Mouse (Mus musculus): ENCODE results near the gene Klb. TPM values are rescaled to one million over a fixed set of nuclear protein-coding genes. Genes with fewer than 3 reads are reported as not detected.

The Klb gene
- total and polyA plus RNA-seq, 3 experiments: 0.05 TPM; not detected in 2

DNA sequence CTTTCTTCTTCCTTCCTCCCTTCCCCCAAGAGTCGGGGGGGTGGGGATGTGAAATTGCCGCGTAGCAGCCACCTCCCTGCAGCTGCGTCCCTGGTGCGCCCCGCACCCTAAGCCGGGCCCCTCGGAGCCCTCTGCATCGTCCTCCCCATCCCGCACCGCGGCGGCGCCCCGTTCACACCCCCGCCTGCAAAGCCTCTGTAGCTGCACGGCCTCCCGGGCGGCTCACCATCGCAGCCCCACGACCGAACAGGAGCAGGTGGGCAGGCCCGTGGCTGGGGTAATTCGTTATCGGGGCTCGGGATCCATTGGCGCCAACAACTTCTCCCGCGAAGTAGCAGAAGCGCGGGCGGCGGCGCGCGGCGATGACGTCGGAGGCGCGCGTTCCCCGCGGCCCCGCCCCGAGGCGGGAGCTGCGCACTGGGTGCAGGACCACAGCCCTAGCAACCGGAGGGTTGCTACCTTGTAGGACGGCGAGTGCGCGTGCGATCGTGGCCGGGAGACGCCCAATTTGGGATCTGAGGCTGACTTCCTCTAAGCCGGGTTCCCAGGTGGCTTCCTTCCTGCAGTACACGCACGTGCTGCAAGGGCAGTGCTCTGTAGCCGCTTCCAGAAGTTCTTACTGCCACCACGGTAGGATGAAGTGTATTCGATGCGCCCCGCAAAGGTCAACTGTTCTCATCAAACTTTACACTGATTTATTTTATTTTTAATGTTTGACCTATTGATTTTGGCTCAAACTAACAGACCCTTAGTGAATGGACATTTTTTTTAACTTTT, 12.6 kb upstream of the Klb start, which contains the start of gene Rfc1:
Gene Rfc1, minus strand, starts transcription at position 373 of the 777 bp plus-strand sequence.
- TF ChIP-seq GATA1 (IDR thresholded peaks at IDR 0.05; ENCODE audit: borderline replicate concordance, low read length): no peak
- no peak for TF ChIP-seq CTCF (IDR thresholded peaks at IDR 0.05; ENCODE audit: low read depth, low read length)
- no peak for TF ChIP-seq TAL1 (conservative IDR thresholded peaks at IDR 0.05; ENCODE audit: low read depth, low read length)
- TF ChIP-seq GATA2 (IDR thresholded peaks at IDR 0.05; ENCODE audit: borderline replicate concordance, low read depth, low read length): no peak
- no peak for TF ChIP-seq POLR2AphosphoS5 (IDR thresholded peaks at IDR 0.05; ENCODE audit: insufficient replicate concordance, low read depth, low read length)
- peaks cover 4% of the 10 kb centered on the region; the same call in 1 of the 2 replicates for H3K27me3 ChIP-seq (ENCODE audit: insufficient read depth, low read length)
- H3K9me3 ChIP-seq (replicated peaks): no peaks in the 10 kb centered on the region
- DNase-seq (ENCODE audit: low spot score): peak; percentile 91
- peak; percentile 92 for ATAC-seq (ENCODE audit: extremely low read depth, insufficient number of reproducible peaks, low FRiP score, poor library complexity, severe bottlenecking)
- H3K4me3 ChIP-seq (ENCODE audit: low read depth, low read length): peak within 1 kb of the TSS; percentile 94
- H3K4me1 ChIP-seq (ENCODE audit: insufficient read depth, low read depth, low read length): peaks cover 24% of the 10 kb centered on the region
- H3K36me3 ChIP-seq (replicated peaks): peaks cover 32% of the 10 kb centered on the region

DNA sequence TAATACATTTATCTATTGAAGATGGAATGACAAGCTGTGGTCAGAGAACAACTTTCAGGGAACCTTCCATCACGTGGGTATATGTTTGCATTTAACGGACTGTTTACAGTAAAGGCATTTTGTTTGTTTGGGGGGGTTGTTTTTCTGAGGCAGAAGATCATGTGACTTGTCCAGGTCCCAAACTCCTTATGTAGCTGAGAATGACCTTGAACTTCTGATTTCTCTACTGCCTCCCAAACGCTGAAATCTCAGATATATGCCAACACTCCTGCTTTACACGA, 12.1 kb upstream of the Klb start:
- Histone ChIP-seq H3K9me3 (replicated peaks) (no peaks in the 10 kb centered on the region), H3K36me3 (replicated peaks) (peaks cover 29% of the 10 kb centered on the region), H3K4me1 (ENCODE audit: insufficient read depth, low read depth, low read length) (peaks cover 24% of the 10 kb centered on the region), H3K4me3 (ENCODE audit: low read depth, low read length) (peak overlapping the region; percentile 94; the same call in 1 of the 2 replicates), H3K27me3 (ENCODE audit: insufficient read depth, low read length) (peaks cover 8% of the 10 kb centered on the region; the same call in 1 of the 2 replicates)
- DNase-seq (ENCODE audit: low spot score) (no peak), ATAC-seq (ENCODE audit: extremely low read depth, insufficient number of reproducible peaks, low FRiP score, poor library complexity, severe bottlenecking) (no peak)
- TF ChIP-seq POLR2AphosphoS5 (IDR thresholded peaks at IDR 0.05; ENCODE audit: insufficient replicate concordance, low read depth, low read length) (no peak), GATA2 (IDR thresholded peaks at IDR 0.05; ENCODE audit: borderline replicate concordance, low read depth, low read length) (no peak), CTCF (IDR thresholded peaks at IDR 0.05; ENCODE audit: low read depth, low read length) (no peak), TAL1 (conservative IDR thresholded peaks at IDR 0.05; ENCODE audit: low read depth, low read length) (no peak), GATA1 (IDR thresholded peaks at IDR 0.05; ENCODE audit: borderline replicate concordance, low read length) (no peak)

GRCm38 (mm10) chr5:65338394-65338793, 9.7 kb upstream of the Klb start:
- no peak for ATAC-seq (ENCODE audit: extremely low read depth, insufficient number of reproducible peaks, low FRiP score, poor library complexity, severe bottlenecking)
- DNase-seq (ENCODE audit: low spot score): no peak
- no peak for TF ChIP-seq TAL1 (conservative IDR thresholded peaks at IDR 0.05; ENCODE audit: low read depth, low read length)
- TF ChIP-seq GATA2 (IDR thresholded peaks at IDR 0.05; ENCODE audit: borderline replicate concordance, low read depth, low read length): no peak
- TF ChIP-seq GATA1 (IDR thresholded peaks at IDR 0.05; ENCODE audit: borderline replicate concordance, low read length): no peak
- no peak for TF ChIP-seq POLR2AphosphoS5 (IDR thresholded peaks at IDR 0.05; ENCODE audit: insufficient replicate concordance, low read depth, low read length)
- no peak for TF ChIP-seq CTCF (IDR thresholded peaks at IDR 0.05; ENCODE audit: low read depth, low read length)

DNA sequence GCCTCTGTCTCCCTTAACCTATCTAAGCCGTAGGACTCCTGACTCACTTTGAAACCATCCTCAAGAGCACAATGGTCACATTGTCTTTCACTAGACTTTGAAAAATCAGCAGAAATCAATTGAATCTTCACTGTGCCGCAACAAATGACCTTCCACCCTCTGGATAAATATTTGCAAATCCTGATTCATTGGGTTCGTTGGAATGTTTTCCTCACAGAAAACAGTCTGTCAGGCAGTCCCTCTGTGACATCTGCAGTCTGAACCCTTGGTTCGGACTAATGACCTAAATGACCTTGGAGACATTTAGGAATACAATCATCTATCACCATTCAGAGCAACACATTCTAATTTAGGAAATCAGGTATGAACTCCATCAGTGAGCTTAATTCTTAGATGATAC, 7.9 kb upstream of the Klb start:
- TF ChIP-seq POLR2AphosphoS5 (IDR thresholded peaks at IDR 0.05; ENCODE audit: insufficient replicate concordance, low read depth, low read length) (no peak), GATA1 (IDR thresholded peaks at IDR 0.05; ENCODE audit: borderline replicate concordance, low read length) (no peak), TAL1 (conservative IDR thresholded peaks at IDR 0.05; ENCODE audit: low read depth, low read length) (no peak), CTCF (IDR thresholded peaks at IDR 0.05; ENCODE audit: low read depth, low read length) (no peak), GATA2 (IDR thresholded peaks at IDR 0.05; ENCODE audit: borderline replicate concordance, low read depth, low read length) (no peak)
- Histone ChIP-seq H3K27me3 (ENCODE audit: insufficient read depth, low read length) (peaks cover 13% of the 10 kb centered on the region), H3K36me3 (replicated peaks) (no peaks in the 10 kb centered on the region), H3K9me3 (replicated peaks) (no peaks in the 10 kb centered on the region), H3K4me1 (ENCODE audit: insufficient read depth, low read depth, low read length) (peaks cover 11% of the 10 kb centered on the region), H3K4me3 (ENCODE audit: low read depth, low read length) (no peak overlapping the region)
- DNase-seq (ENCODE audit: low spot score) (no peak), ATAC-seq (ENCODE audit: extremely low read depth, insufficient number of reproducible peaks, low FRiP score, poor library complexity, severe bottlenecking) (no peak)

More at GRCm38 (mm10) chr5:65338394-65338793, 9.7 kb upstream of the Klb start:
- H3K36me3 ChIP-seq (replicated peaks): peaks cover 9% of the 10 kb centered on the region
- peaks cover 19% of the 10 kb centered on the region for H3K4me1 ChIP-seq (ENCODE audit: insufficient read depth, low read depth, low read length)
- H3K27me3 ChIP-seq (ENCODE audit: insufficient read depth, low read length): peaks cover 13% of the 10 kb centered on the region
- no peaks in the 10 kb centered on the region for H3K9me3 ChIP-seq (replicated peaks)
- H3K4me3 ChIP-seq (ENCODE audit: low read depth, low read length): no peak overlapping the region

- Histone ChIP-seq H3K4me3 (ENCODE audit: low read depth, low read length) (no peak overlapping the region), H3K4me1 (ENCODE audit: insufficient read depth, low read depth, low read length) (0 out of 2 replicates have a peak, but pooled peaks cover 4% of the 10 kb centered on the region), H3K27me3 (ENCODE audit: insufficient read depth, low read length) (peaks cover 24% of the 10 kb centered on the region), H3K36me3 (replicated peaks) (no peaks in the 10 kb centered on the region), H3K9me3 (replicated peaks) (no peaks in the 10 kb centered on the region)
- no peak for ATAC-seq (ENCODE audit: extremely low read depth, insufficient number of reproducible peaks, low FRiP score, poor library complexity, severe bottlenecking)
- no peak for TF ChIP-seq TAL1 (conservative IDR thresholded peaks at IDR 0.05; ENCODE audit: low read depth, low read length)
- no peak for TF ChIP-seq GATA2 (IDR thresholded peaks at IDR 0.05; ENCODE audit: borderline replicate concordance, low read depth, low read length)
- TF ChIP-seq POLR2AphosphoS5 (IDR thresholded peaks at IDR 0.05; ENCODE audit: insufficient replicate concordance, low read depth, low read length): no peak
- no peak for TF ChIP-seq CTCF (IDR thresholded peaks at IDR 0.05; ENCODE audit: low read depth, low read length)
- no peak for TF ChIP-seq GATA1 (IDR thresholded peaks at IDR 0.05; ENCODE audit: borderline replicate concordance, low read length)
- no peak for DNase-seq (ENCODE audit: low spot score)
Observed at GRCm38 (mm10) chr5:65350508-65350907, 2.4 kb downstream of the Klb start.

GRCm38 (mm10) chr5:65354097-65354496, 6.0 kb downstream of the Klb start:
- no peaks in the 10 kb centered on the region for H3K9me3 ChIP-seq (replicated peaks)
- no peak overlapping the region for H3K4me3 ChIP-seq (ENCODE audit: low read depth, low read length)
- H3K4me1 ChIP-seq (ENCODE audit: insufficient read depth, low read depth, low read length): 0 out of 2 replicates have a peak, but pooled peaks cover 4% of the 10 kb centered on the region
- H3K27me3 ChIP-seq (ENCODE audit: insufficient read depth, low read length): peaks cover 18% of the 10 kb centered on the region
- no peaks in the 10 kb centered on the region for H3K36me3 ChIP-seq (replicated peaks)
- ATAC-seq (ENCODE audit: extremely low read depth, insufficient number of reproducible peaks, low FRiP score, poor library complexity, severe bottlenecking) (no peak), DNase-seq (ENCODE audit: low spot score) (no peak)
- no peak for TF ChIP-seq GATA1 (IDR thresholded peaks at IDR 0.05; ENCODE audit: borderline replicate concordance, low read length)
- TF ChIP-seq GATA2 (IDR thresholded peaks at IDR 0.05; ENCODE audit: borderline replicate concordance, low read depth, low read length): no peak
- TF ChIP-seq TAL1 (conservative IDR thresholded peaks at IDR 0.05; ENCODE audit: low read depth, low read length): no peak
- no peak for TF ChIP-seq POLR2AphosphoS5 (IDR thresholded peaks at IDR 0.05; ENCODE audit: insufficient replicate concordance, low read depth, low read length)
- TF ChIP-seq CTCF (IDR thresholded peaks at IDR 0.05; ENCODE audit: low read depth, low read length): no peak

Measured in G1E (cell line).